Mouse (Mus musculus): ENCODE measurements around the gene Strn3. TPM values are rescaled to one million over a fixed set of nuclear protein-coding genes. Genes with fewer than 3 reads are reported as not detected.
"Not testable (repeated sequence)": the region's sequence is repeated elsewhere in the genome, so short reads cannot be mapped to it uniquely, and the experiment has no call there.

Gene Strn3
- polyA plus RNA-seq, 1 experiment from 2014 or later: 57.7 TPM

GRCm38 (mm10) chr12:51606138-51606537 is 85.6 kb downstream of the Strn3 start:
- Histone ChIP-seq H3K4me1 (ENCODE audit: control insufficient read depth, insufficient read depth, low read length) (no peaks in the 10 kb centered on the region), H3K9me3 (ENCODE audit: control insufficient read depth, low read length) (no peaks in the 10 kb centered on the region), H3K27me3 (ENCODE audit: control insufficient read depth, insufficient read depth, low read length) (no peaks in the 10 kb centered on the region), H3K27ac (ENCODE audit: low read depth, low read length) (no peak overlapping the region), H3K9ac (ENCODE audit: low read length) (no peak overlapping the region), H3K4me3 (ENCODE audit: low read depth, low read length) (no peak overlapping the region), H3K4me2 (ENCODE audit: low read depth) (no peak overlapping the region), H3K36me3 (ENCODE audit: control insufficient read depth, insufficient read depth, low read length) (no peaks in the 10 kb centered on the region; the same call in 1 of the 2 replicates)
- no peak for ATAC-seq (ENCODE audit: insufficient read depth, low FRiP score, low TSS enrichment)
- no peak for DNase-seq (ENCODE audit: low spot score)
- WGBS: 89% methylated on average over 4 of the region's 4 CpGs

GRCm38 (mm10) chr12:51603306-51603705 is 88.4 kb downstream of the Strn3 start:
- no peak overlapping the region for H3K27ac ChIP-seq (ENCODE audit: low read depth, low read length)
- no peaks in the 10 kb centered on the region for H3K9me3 ChIP-seq (ENCODE audit: control insufficient read depth, low read length)
- no peaks in the 10 kb centered on the region for H3K4me1 ChIP-seq (ENCODE audit: control insufficient read depth, insufficient read depth, low read length)
- H3K9ac ChIP-seq (ENCODE audit: low read length): no peak overlapping the region
- 96% methylated on average over 10 of the region's 10 CpGs for WGBS
- ATAC-seq (ENCODE audit: insufficient read depth, low FRiP score, low TSS enrichment) (no peak), DNase-seq (ENCODE audit: low spot score) (no peak)
- H3K4me3 ChIP-seq (ENCODE audit: low read depth, low read length): no peak overlapping the region
- no peaks in the 10 kb centered on the region for H3K27me3 ChIP-seq (ENCODE audit: control insufficient read depth, insufficient read depth, low read length)
- no peak overlapping the region for H3K4me2 ChIP-seq (ENCODE audit: low read depth)
- H3K36me3 ChIP-seq (ENCODE audit: control insufficient read depth, insufficient read depth, low read length): no peaks in the 10 kb centered on the region; the same call in 1 of the 2 replicates

- Histone ChIP-seq H3K27ac (ENCODE audit: low read depth, low read length) (no peak overlapping the region), H3K9ac (ENCODE audit: low read length) (peak overlapping the region; percentile 49; the same call in 1 of the 2 replicates), H3K4me3 (ENCODE audit: low read depth, low read length) (peak overlapping the region; percentile 68), H3K4me2 (ENCODE audit: low read depth) (peak overlapping the region; percentile 98), H3K9me3 (ENCODE audit: control insufficient read depth, low read length) (no peaks in the 10 kb centered on the region), H3K4me1 (ENCODE audit: control insufficient read depth, insufficient read depth, low read length) (peaks cover 7% of the 10 kb centered on the region), H3K27me3 (ENCODE audit: control insufficient read depth, insufficient read depth, low read length) (peaks cover 32% of the 10 kb centered on the region), H3K36me3 (ENCODE audit: control insufficient read depth, insufficient read depth, low read length) (no peaks in the 10 kb centered on the region)
- DNase-seq (ENCODE audit: low spot score) (no peak), ATAC-seq (ENCODE audit: insufficient read depth, low FRiP score, low TSS enrichment) (peak; percentile 8; the same call in 1 of the 2 replicates)
- WGBS: 3% methylated on average over 18 of the region's 18 CpGs
Observed at GRCm38 (mm10) chr12:51594030-51594470, 97.6 kb downstream of the Strn3 start.

- Histone ChIP-seq H3K9me3 (ENCODE audit: control insufficient read depth, low read length) (no peaks in the 10 kb centered on the region), H3K9ac (ENCODE audit: low read length) (peak within 1 kb of the TSS; percentile 49), H3K4me2 (ENCODE audit: low read depth) (peak within 1 kb of the TSS; percentile 98), H3K27ac (ENCODE audit: low read depth, low read length) (no peak within 1 kb of the TSS), H3K4me1 (ENCODE audit: control insufficient read depth, insufficient read depth, low read length) (peaks cover 7% of the 10 kb centered on the region), H3K4me3 (ENCODE audit: low read depth, low read length) (peak within 1 kb of the TSS; percentile 68), H3K36me3 (ENCODE audit: control insufficient read depth, insufficient read depth, low read length) (no peaks in the 10 kb centered on the region), H3K27me3 (ENCODE audit: control insufficient read depth, insufficient read depth, low read length) (peaks cover 32% of the 10 kb centered on the region)
- peak; percentile 75 for ATAC-seq (ENCODE audit: insufficient read depth, low FRiP score, low TSS enrichment)
- WGBS: under 1% methylated on average over 67 of the region's 79 CpGs
- peak; percentile 63 for DNase-seq (ENCODE audit: low spot score)
Observed at GRCm38 (mm10) chr12:51593229-51594029, 98.3 kb downstream of the Strn3 start, which contains the start of gene Coch. Gene Coch (plus strand): TSS chr12:51593341.

- DNase-seq (ENCODE audit: low spot score) (no peak), ATAC-seq (ENCODE audit: insufficient read depth, low FRiP score, low TSS enrichment) (peak; percentile 57)
- peak overlapping the region; percentile 98 for H3K4me2 ChIP-seq (ENCODE audit: low read depth)
- no peaks in the 10 kb centered on the region for H3K9me3 ChIP-seq (ENCODE audit: control insufficient read depth, low read length)
- peak overlapping the region; percentile 68 for H3K4me3 ChIP-seq (ENCODE audit: low read depth, low read length)
- peaks cover 32% of the 10 kb centered on the region for H3K27me3 ChIP-seq (ENCODE audit: control insufficient read depth, insufficient read depth, low read length)
- no peaks in the 10 kb centered on the region for H3K36me3 ChIP-seq (ENCODE audit: control insufficient read depth, insufficient read depth, low read length)
- H3K4me1 ChIP-seq (ENCODE audit: control insufficient read depth, insufficient read depth, low read length): peaks cover 7% of the 10 kb centered on the region
- no peak overlapping the region for H3K27ac ChIP-seq (ENCODE audit: low read depth, low read length)
- peak overlapping the region; percentile 49 for H3K9ac ChIP-seq (ENCODE audit: low read length)
- 1% methylated on average over 18 of the region's 21 CpGs for WGBS
Observed at GRCm38 (mm10) chr12:51592888-51593228, 98.8 kb downstream of the Strn3 start.

- Histone ChIP-seq H3K4me2 (ENCODE audit: low read depth) (no peak overlapping the region), H3K4me1 (ENCODE audit: control insufficient read depth, insufficient read depth, low read length) (peaks cover 7% of the 10 kb centered on the region), H3K27me3 (ENCODE audit: control insufficient read depth, insufficient read depth, low read length) (peaks cover 32% of the 10 kb centered on the region), H3K27ac (ENCODE audit: low read depth, low read length) (no peak overlapping the region), H3K9ac (ENCODE audit: low read length) (no peak overlapping the region), H3K9me3 (ENCODE audit: control insufficient read depth, low read length) (no peaks in the 10 kb centered on the region), H3K36me3 (ENCODE audit: control insufficient read depth, insufficient read depth, low read length) (no peaks in the 10 kb centered on the region), H3K4me3 (ENCODE audit: low read depth, low read length) (no peak overlapping the region)
- DNase-seq (ENCODE audit: low spot score): no peak
- WGBS: 69% methylated on average over 8 of the region's 8 CpGs
- ATAC-seq (ENCODE audit: insufficient read depth, low FRiP score, low TSS enrichment): no peak
Observed at GRCm38 (mm10) chr12:51591921-51592320, 99.8 kb downstream of the Strn3 start.

GRCm38 (mm10) chr12:51589263-51589662 is 102.4 kb downstream of the Strn3 start:
- H3K27ac ChIP-seq (ENCODE audit: low read depth, low read length): no peak overlapping the region
- H3K27me3 ChIP-seq (ENCODE audit: control insufficient read depth, insufficient read depth, low read length): peaks cover 19% of the 10 kb centered on the region
- H3K4me1 ChIP-seq (ENCODE audit: control insufficient read depth, insufficient read depth, low read length): peaks cover 7% of the 10 kb centered on the region
- no peaks in the 10 kb centered on the region for H3K36me3 ChIP-seq (ENCODE audit: control insufficient read depth, insufficient read depth, low read length)
- DNase-seq (ENCODE audit: low spot score) (no peak), ATAC-seq (ENCODE audit: insufficient read depth, low FRiP score, low TSS enrichment) (no peak)
- no peak overlapping the region for H3K4me3 ChIP-seq (ENCODE audit: low read depth, low read length)
- no peaks in the 10 kb centered on the region for H3K9me3 ChIP-seq (ENCODE audit: control insufficient read depth, low read length)
- WGBS: 89% methylated on average over 5 of the region's 5 CpGs
- H3K4me2 ChIP-seq (ENCODE audit: low read depth): no peak overlapping the region
- H3K9ac ChIP-seq (ENCODE audit: low read length): no peak overlapping the region

GRCm38 (mm10) chr12:51577816-51578215 is 113.9 kb downstream of the Strn3 start:
- not testable (repeated sequence) for H3K4me3 ChIP-seq (ENCODE audit: low read depth, low read length); H3K4me2 ChIP-seq (ENCODE audit: low read depth); H3K4me1 ChIP-seq (ENCODE audit: control insufficient read depth, insufficient read depth, low read length); H3K9ac ChIP-seq (ENCODE audit: low read length); H3K36me3 ChIP-seq (ENCODE audit: control insufficient read depth, insufficient read depth, low read length); H3K9me3 ChIP-seq (ENCODE audit: control insufficient read depth, low read length); DNase-seq (ENCODE audit: low spot score); H3K27ac ChIP-seq (ENCODE audit: low read depth, low read length); ATAC-seq (ENCODE audit: insufficient read depth, low FRiP score, low TSS enrichment); H3K27me3 ChIP-seq (ENCODE audit: control insufficient read depth, insufficient read depth, low read length)
- 93% methylated on average over 2 of the region's 2 CpGs for WGBS

DNA sequence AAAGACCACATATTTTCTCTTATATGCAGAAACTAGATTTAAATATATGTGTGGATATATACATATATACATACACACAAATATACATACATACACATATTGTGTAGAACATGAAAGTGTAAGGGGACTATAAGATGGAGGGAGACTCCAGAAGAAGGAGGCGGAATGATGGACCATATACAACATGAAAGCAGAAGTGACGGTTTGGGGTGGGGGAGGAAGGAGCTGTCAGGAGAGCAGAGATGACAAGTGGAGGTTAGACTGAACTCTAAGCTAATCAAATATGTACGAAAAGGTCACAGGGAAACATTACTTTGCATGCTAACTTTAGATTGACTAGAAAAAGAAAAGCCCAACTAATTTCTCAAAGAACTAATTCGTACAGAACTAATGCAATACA is 119.0 kb downstream of the Strn3 start:
- Histone ChIP-seq H3K4me3 (ENCODE audit: low read depth, low read length) (no peak overlapping the region), H3K4me1 (ENCODE audit: control insufficient read depth, insufficient read depth, low read length) (no peaks in the 10 kb centered on the region), H3K4me2 (ENCODE audit: low read depth) (no peak overlapping the region), H3K27me3 (ENCODE audit: control insufficient read depth, insufficient read depth, low read length) (no peaks in the 10 kb centered on the region), H3K9me3 (ENCODE audit: control insufficient read depth, low read length) (no peaks in the 10 kb centered on the region), H3K27ac (ENCODE audit: low read depth, low read length) (no peak overlapping the region), H3K9ac (ENCODE audit: low read length) (no peak overlapping the region), H3K36me3 (ENCODE audit: control insufficient read depth, insufficient read depth, low read length) (no peaks in the 10 kb centered on the region)
- 87% methylated on average over 4 of the region's 4 CpGs for WGBS
- ATAC-seq (ENCODE audit: insufficient read depth, low FRiP score, low TSS enrichment) (no peak), DNase-seq (ENCODE audit: low spot score) (no peak)

All from neural tube, embryonic 11.5 days (tissue).